Mouse (Mus musculus) erythroblast, embryonic 14.5 days (primary cell): Measurements from ENCODE around the gene Rbm28.

ENCODE experiments used
- GATA1 ChIP-seq: IDR thresholded peaks from 2 replicates; pipeline ENCODE4 v1.6.1; 2012; ENCODE audit warnings: low read length, inconsistent platforms, mixed read lengths
- TAL1 ChIP-seq: IDR thresholded peaks from 3 replicates; pipeline ENCODE4 v1.6.1; 2012; ENCODE audit warnings: low read length, inconsistent platforms, mixed read lengths

- TF ChIP-seq GATA1 (no peak), TAL1 (no peak)
These were observed 65.2 kb downstream of the Rbm28 start for GRCm38 (mm10) chr6:29099536-29100170.
